Comparison of ENCODE assay signal across 8 mouse cellular contexts in the genomic region with DNA sequence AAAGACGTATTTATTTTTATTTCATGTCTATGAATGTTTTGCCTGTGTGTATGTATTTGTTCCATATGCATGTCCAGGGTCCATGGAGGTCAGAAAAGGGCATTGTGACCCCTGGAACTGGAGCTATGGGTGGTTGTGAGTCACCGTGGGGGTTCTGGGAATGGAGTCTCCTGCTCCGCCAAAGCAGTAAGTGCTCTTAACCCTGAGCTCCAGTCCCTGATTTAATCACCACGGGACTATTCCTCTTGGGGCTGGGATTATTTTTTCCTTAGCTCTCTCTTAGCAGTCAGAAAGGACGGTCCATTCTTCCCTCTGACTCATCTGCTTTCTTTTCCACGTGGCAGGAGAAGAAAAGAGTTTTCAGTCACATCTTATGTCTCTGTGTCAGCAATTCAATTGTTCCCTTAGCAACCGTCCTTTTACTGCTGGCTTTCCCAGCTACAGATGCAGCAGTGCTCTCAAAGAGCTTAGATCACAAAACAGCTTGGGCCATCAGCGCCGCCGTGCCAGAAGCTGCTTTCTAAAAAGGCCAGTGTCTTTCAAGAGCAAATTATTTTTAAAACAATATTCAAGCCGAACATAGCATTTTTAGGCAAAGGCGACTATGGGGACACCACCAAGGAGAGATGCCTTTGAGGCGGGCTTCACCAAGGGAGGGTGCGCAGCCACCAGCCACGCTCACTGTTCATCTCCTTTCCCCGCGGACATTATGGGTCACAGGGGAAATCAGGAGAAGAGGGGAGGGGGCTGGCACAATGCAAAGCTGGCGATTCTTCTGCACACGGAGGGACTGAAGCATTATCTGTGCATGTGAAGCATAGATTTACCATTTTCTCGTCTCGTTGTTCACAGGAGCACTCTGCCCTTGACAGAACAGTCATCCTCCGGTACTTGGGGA.
DNase-seq lines count a peak whose midpoint lies in the region; ATAC-seq and TF ChIP-seq lines count a peak whose summit lies in the region.

No protein-coding gene starts in this region.

- WGBS in heart, postnatal 0 days, result 27% methylated on average over 21 of the region's 22 CpGs
- WGBS in hindbrain, embryonic 13.5 days, result 3% methylated on average over 22 of the region's 22 CpGs
- WGBS in limb, embryonic 13.5 days, result 21% methylated on average over 22 of the region's 22 CpGs
- 28% methylated on average over 22 of the region's 22 CpGs for WGBS in stomach, embryonic 16.5 days

- TF ChIP-seq EP300 in heart, postnatal 0 days (IDR thresholded peaks at IDR 0.05; ENCODE audit: low read depth), result no peak

- peak; percentile 10 for DNase-seq in heart, postnatal 0 days (ENCODE audit: low spot score)
- DNase-seq in heart, postnatal 4 days, result no peak
- DNase-seq in brain, embryonic 18.5 days (ENCODE audit: low read depth, low spot score), result peak; percentile 67
- no peak for DNase-seq in spleen, postnatal 14 days (ENCODE audit: low spot score in 2 of 2)
- no peak for DNase-seq in T-cell, adult 2 months (ENCODE audit: low spot score)

- H3K9ac ChIP-seq in heart, postnatal 0 days (replicated peaks; ENCODE audit: low read depth, low read length), result no peak overlapping the region
- H3K9ac ChIP-seq in hindbrain, embryonic 13.5 days, result peak overlapping the region; percentile 71
- H3K9ac ChIP-seq in limb, embryonic 13.5 days, result no peak overlapping the region
- H3K9ac ChIP-seq in stomach, embryonic 16.5 days (ENCODE audit: low read length), result no peak overlapping the region

- ATAC-seq in heart, postnatal 0 days (ENCODE audit: insufficient read depth, low read depth), result no peak
- ATAC-seq in hindbrain, embryonic 13.5 days (ENCODE audit: low FRiP score), result peak; percentile 89
- no peak for ATAC-seq in limb, embryonic 13.5 days (ENCODE audit: low FRiP score, low read depth)
- no peak for ATAC-seq in stomach, embryonic 16.5 days (ENCODE audit: insufficient read depth, low FRiP score)

- no peaks in the 10 kb centered on the region for H3K36me3 ChIP-seq in heart, postnatal 0 days (replicated peaks; ENCODE audit: control insufficient read depth, insufficient read depth, low read length)
- no peaks in the 10 kb centered on the region for H3K36me3 ChIP-seq in hindbrain, embryonic 13.5 days
- H3K36me3 ChIP-seq in limb, embryonic 13.5 days, result no peaks in the 10 kb centered on the region
- no peaks in the 10 kb centered on the region for H3K36me3 ChIP-seq in stomach, embryonic 16.5 days (ENCODE audit: control insufficient read depth, insufficient read depth, low read length)

- H3K27me3 ChIP-seq in heart, postnatal 0 days (ENCODE audit: control insufficient read depth, insufficient read depth, low read length), result no peaks in the 10 kb centered on the region
- no peaks in the 10 kb centered on the region for H3K27me3 ChIP-seq in hindbrain, embryonic 13.5 days
- peaks cover 5% of the 10 kb centered on the region; the same call in 1 of the 2 replicates for H3K27me3 ChIP-seq in limb, embryonic 13.5 days
- 0 out of 2 replicates have a peak, but pooled peaks cover 5% of the 10 kb centered on the region for H3K27me3 ChIP-seq in stomach, embryonic 16.5 days (ENCODE audit: control insufficient read depth, insufficient read depth, low read length)

- H3K4me3 ChIP-seq in heart, postnatal 0 days (ENCODE audit: low read depth, low read length), result peak overlapping the region; percentile 3; the same call in 1 of the 2 replicates
- H3K4me3 ChIP-seq in hindbrain, embryonic 13.5 days, result peak overlapping the region; percentile 31
- peak overlapping the region; percentile 7 for H3K4me3 ChIP-seq in limb, embryonic 13.5 days
- no peak overlapping the region; the same call in 1 of the 2 replicates for H3K4me3 ChIP-seq in stomach, embryonic 16.5 days (replicated peaks; ENCODE audit: low read length)

- H3K27ac ChIP-seq in heart, postnatal 0 days (ENCODE audit: low read depth), result no peak overlapping the region
- peak overlapping the region; percentile 94 for H3K27ac ChIP-seq in hindbrain, embryonic 13.5 days
- H3K27ac ChIP-seq in limb, embryonic 13.5 days, result no peak overlapping the region
- H3K27ac ChIP-seq in stomach, embryonic 16.5 days (ENCODE audit: low read length), result no peak overlapping the region

- H3K4me2 ChIP-seq in heart, postnatal 0 days (ENCODE audit: low read depth, low read length), result peak overlapping the region; percentile 40
- peak overlapping the region; percentile 56 for H3K4me2 ChIP-seq in hindbrain, embryonic 13.5 days
- H3K4me2 ChIP-seq in limb, embryonic 13.5 days (replicated peaks), result peak overlapping the region; percentile 47
- H3K4me2 ChIP-seq in stomach, embryonic 16.5 days (ENCODE audit: low read depth, low read length), result peak overlapping the region; percentile 25; the same call in 1 of the 2 replicates

- H3K4me1 ChIP-seq in heart, postnatal 0 days (ENCODE audit: control insufficient read depth, insufficient read depth), result no peaks in the 10 kb centered on the region
- H3K4me1 ChIP-seq in hindbrain, embryonic 13.5 days (replicated peaks), result peaks cover 32% of the 10 kb centered on the region
- peaks cover 9% of the 10 kb centered on the region; the same call in 1 of the 2 replicates for H3K4me1 ChIP-seq in limb, embryonic 13.5 days
- 0 out of 2 replicates have a peak, but pooled peaks cover 3% of the 10 kb centered on the region for H3K4me1 ChIP-seq in stomach, embryonic 16.5 days (ENCODE audit: control insufficient read depth, insufficient read depth, low read length)

- H3K9me3 ChIP-seq in heart, postnatal 0 days (replicated peaks; ENCODE audit: control insufficient read depth, low read length), result peaks cover 9% of the 10 kb centered on the region; the same call in 1 of the 2 replicates
- peaks cover 4% of the 10 kb centered on the region; the same call in 1 of the 2 replicates for H3K9me3 ChIP-seq in hindbrain, embryonic 13.5 days
- peaks cover 11% of the 10 kb centered on the region; the same call in 1 of the 2 replicates for H3K9me3 ChIP-seq in limb, embryonic 13.5 days
- peaks cover 2% of the 10 kb centered on the region; the same call in 1 of the 2 replicates for H3K9me3 ChIP-seq in stomach, embryonic 16.5 days (replicated peaks; ENCODE audit: control insufficient read depth, low read length)

- TF ChIP-seq CTCF in heart, postnatal 0 days (IDR thresholded peaks at IDR 0.05; ENCODE audit: low read depth), result no peak

Comparison
In these comparisons a context has a peak if more than half of its experiments do, and no peak if none do; other contexts are left out.
1. DNase-seq: peak in heart, postnatal 0 days (single experiment) and brain, embryonic 18.5 days (single experiment); none in heart, postnatal 4 days (single experiment), spleen, postnatal 14 days (0 of 2) and T-cell, adult 2 months (single experiment).
2. Peak in every context shown above with its lines, with median percentiles within 50 percentile points of each other: H3K4me2 ChIP-seq.